Mouse (Mus musculus): ENCODE measurements around the gene Lemd1.

GRCm38 (mm10) chr1:132195681-132196080 is 4.5 kb downstream of the Lemd1 start:
- TF ChIP-seq CTCF (IDR thresholded peaks at IDR 0.05; ENCODE audit: borderline replicate concordance, insufficient read depth, low read length) (no peak), POLR2A (IDR thresholded peaks at IDR 0.05; ENCODE audit: low read depth, low read length) (no peak)
